Mouse (Mus musculus): ENCODE measurements around the gene Igtp. TPM values are rescaled to one million over a fixed set of nuclear protein-coding genes. Genes with fewer than 3 reads are reported as not detected.
A peak's percentile ranks its signal among the peaks of the same experiment; 100 is the strongest.
"Not testable (repeated sequence)": the region's sequence is repeated elsewhere in the genome, so short reads cannot be mapped to it uniquely, and the experiment has no call there.

Gene Igtp
- polyA plus RNA-seq, 1 experiment from 2014 or later: 3.1 TPM

- H3K36me3 ChIP-seq; H3K9me3 ChIP-seq; H3K4me1 ChIP-seq; H3K27me3 ChIP-seq; H3K27ac ChIP-seq; H3K4me2 ChIP-seq; H3K9ac ChIP-seq; ATAC-seq (ENCODE audit: insufficient number of reproducible peaks, insufficient read depth, low FRiP score, low TSS enrichment, low read depth); H3K4me3 ChIP-seq: not testable (repeated sequence)
- WGBS: 86% methylated on average over 3 of the region's 3 CpGs
These were observed 35.2 kb downstream of the Igtp start for GRCm38 (mm10) chr11:58234551-58234950.

GRCm38 (mm10) chr11:58235152-58235551 lies 35.8 kb downstream of the Igtp start:
- H3K9ac ChIP-seq: no peak overlapping the region
- WGBS: 5% methylated on average over 6 of the region's 6 CpGs

GRCm38 (mm10) chr11:58238840-58239791 lies 39.8 kb downstream of the Igtp start:
- ATAC-seq (ENCODE audit: insufficient number of reproducible peaks, insufficient read depth, low FRiP score, low TSS enrichment, low read depth): peak; percentile 87
- Histone ChIP-seq H3K9me3 (no peaks in the 10 kb centered on the region), H3K4me1 (peaks cover 8% of the 10 kb centered on the region; the same call in 1 of the 2 replicates), H3K27me3 (no peaks in the 10 kb centered on the region), H3K9ac (no peak overlapping the region), H3K36me3 (no peaks in the 10 kb centered on the region), H3K4me3 (peak overlapping the region; percentile 44), H3K4me2 (peak overlapping the region; percentile 73), H3K27ac (no peak overlapping the region)
- WGBS: 2% methylated on average over 37 of the region's 37 CpGs

More at GRCm38 (mm10) chr11:58235152-58235551, 35.8 kb downstream of the Igtp start:
- Histone ChIP-seq H3K9me3 (no peaks in the 10 kb centered on the region), H3K36me3 (no peaks in the 10 kb centered on the region), H3K4me2 (no peak overlapping the region), H3K4me1 (peaks cover 8% of the 10 kb centered on the region; the same call in 1 of the 2 replicates), H3K27me3 (no peaks in the 10 kb centered on the region), H3K27ac (no peak overlapping the region), H3K4me3 (no peak overlapping the region)
- ATAC-seq (ENCODE audit: insufficient number of reproducible peaks, insufficient read depth, low FRiP score, low TSS enrichment, low read depth): no peak

GRCm38 (mm10) chr11:58247294-58247693 lies 47.9 kb downstream of the Igtp start:
- Histone ChIP-seq H3K27ac (no peak overlapping the region), H3K9me3 (no peaks in the 10 kb centered on the region), H3K4me3 (no peak overlapping the region), H3K36me3 (no peaks in the 10 kb centered on the region), H3K4me1 (0 out of 2 replicates have a peak, but pooled peaks cover 2% of the 10 kb centered on the region), H3K27me3 (peaks cover 4% of the 10 kb centered on the region; the same call in 1 of the 2 replicates), H3K4me2 (no peak overlapping the region), H3K9ac (no peak overlapping the region)
- ATAC-seq (ENCODE audit: insufficient number of reproducible peaks, insufficient read depth, low FRiP score, low TSS enrichment, low read depth): no peak
- 44% methylated on average over 4 of the region's 4 CpGs for WGBS

GRCm38 (mm10) chr11:58249203-58249981 lies 50.0 kb downstream of the Igtp start:
- H3K4me1 ChIP-seq: 0 out of 2 replicates have a peak, but pooled peaks cover 2% of the 10 kb centered on the region
- H3K4me2 ChIP-seq: no peak overlapping the region
- no peak overlapping the region for H3K27ac ChIP-seq
- ATAC-seq (ENCODE audit: insufficient number of reproducible peaks, insufficient read depth, low FRiP score, low TSS enrichment, low read depth): no peak
- H3K9ac ChIP-seq: no peak overlapping the region
- no peaks in the 10 kb centered on the region for H3K9me3 ChIP-seq
- WGBS: 79% methylated on average over 7 of the region's 7 CpGs
- H3K27me3 ChIP-seq: peaks cover 4% of the 10 kb centered on the region; the same call in 1 of the 2 replicates
- no peaks in the 10 kb centered on the region for H3K36me3 ChIP-seq
- H3K4me3 ChIP-seq: no peak overlapping the region

GRCm38 (mm10) chr11:58250550-58250949 lies 51.2 kb downstream of the Igtp start:
- H3K4me1 ChIP-seq: 0 out of 2 replicates have a peak, but pooled peaks cover 2% of the 10 kb centered on the region
- no peak for ATAC-seq (ENCODE audit: insufficient number of reproducible peaks, insufficient read depth, low FRiP score, low TSS enrichment, low read depth)
- no peaks in the 10 kb centered on the region for H3K27me3 ChIP-seq
- H3K9ac ChIP-seq: no peak overlapping the region
- H3K36me3 ChIP-seq: no peaks in the 10 kb centered on the region
- no peak overlapping the region for H3K4me2 ChIP-seq
- WGBS: 63% methylated on average over 5 of the region's 5 CpGs
- H3K4me3 ChIP-seq: no peak overlapping the region
- no peaks in the 10 kb centered on the region for H3K9me3 ChIP-seq
- H3K27ac ChIP-seq: no peak overlapping the region

GRCm38 (mm10) chr11:58254411-58254810 lies 55.1 kb downstream of the Igtp start:
- Histone ChIP-seq H3K4me1 (no peaks in the 10 kb centered on the region), H3K36me3 (no peaks in the 10 kb centered on the region), H3K27me3 (no peaks in the 10 kb centered on the region), H3K27ac (no peak overlapping the region), H3K9me3 (no peaks in the 10 kb centered on the region), H3K9ac (no peak overlapping the region), H3K4me3 (no peak overlapping the region), H3K4me2 (no peak overlapping the region)
- no peak for ATAC-seq (ENCODE audit: insufficient number of reproducible peaks, insufficient read depth, low FRiP score, low TSS enrichment, low read depth)
- WGBS: 91% methylated on average over 3 of the region's 3 CpGs

Other genes starting within 250 kb of the Igtp start
- 18.6 and 18.9 TPM in 2 replicates for gene Larp1, start 190.5 kb upstream of the Igtp start, polyA plus RNA-seq (2015; fragmentation: Nextera tagmentation; extraction: Ambion mirVana)
- 0.29 TPM in 1 of 2 replicates, not detected in the other for gene Gm12248, start 106.4 kb upstream of the Igtp start, polyA plus RNA-seq (2015; fragmentation: Nextera tagmentation; extraction: Ambion mirVana)
- 100.0 and 104 TPM in 2 replicates for gene Cnot8, start 95.4 kb upstream of the Igtp start, polyA plus RNA-seq (2015; fragmentation: Nextera tagmentation; extraction: Ambion mirVana)
- gene Gemin5, start 31.0 kb upstream of the Igtp start, polyA plus RNA-seq (2015; fragmentation: Nextera tagmentation; extraction: Ambion mirVana): 25.0 and 26.1 TPM in 2 replicates
- gene Mrpl22, start 27.9 kb upstream of the Igtp start, polyA plus RNA-seq (2015; fragmentation: Nextera tagmentation; extraction: Ambion mirVana): 135 and 138 TPM in 2 replicates
- gene Irgm2, start 62 bp downstream of the Igtp start, polyA plus RNA-seq (2015; fragmentation: Nextera tagmentation; extraction: Ambion mirVana): 1.5 and 1.8 TPM in 2 replicates
- gene 4930438A08Rik, start 75.2 kb downstream of the Igtp start, polyA plus RNA-seq (2015; fragmentation: Nextera tagmentation; extraction: Ambion mirVana): not detected in 2 replicates
- gene Zfp692, start 107.5 kb downstream of the Igtp start, polyA plus RNA-seq (2015; fragmentation: Nextera tagmentation; extraction: Ambion mirVana): 30.6 and 31.4 TPM in 2 replicates
- 41.2 and 41.9 TPM in 2 replicates for gene Zfp672, start 130.8 kb downstream of the Igtp start, polyA plus RNA-seq (2015; fragmentation: Nextera tagmentation; extraction: Ambion mirVana)
- gene Sh3bp5l, start 131.2 kb downstream of the Igtp start, polyA plus RNA-seq (2015; fragmentation: Nextera tagmentation; extraction: Ambion mirVana): 33.4 and 34.6 TPM in 2 replicates
- 1.3 TPM in 1 of 2 replicates, not detected in the other for gene Lypd8, start 179.5 kb downstream of the Igtp start, polyA plus RNA-seq (2015; fragmentation: Nextera tagmentation; extraction: Ambion mirVana)
- gene 1810065E05Rik, start 221.6 kb downstream of the Igtp start, polyA plus RNA-seq (2015; fragmentation: Nextera tagmentation; extraction: Ambion mirVana): not detected in 2 replicates
- gene Gm12253, start 233.0 kb downstream of the Igtp start, polyA plus RNA-seq (2015; fragmentation: Nextera tagmentation; extraction: Ambion mirVana): not detected in 2 replicates